Mouse (Mus musculus): ENCODE results near the gene Zmat1.
"Not testable (repeated sequence)": the region's sequence is repeated elsewhere in the genome, so short reads cannot be mapped to it uniquely, and the experiment has no call there.

The Zmat1 gene

DNA sequence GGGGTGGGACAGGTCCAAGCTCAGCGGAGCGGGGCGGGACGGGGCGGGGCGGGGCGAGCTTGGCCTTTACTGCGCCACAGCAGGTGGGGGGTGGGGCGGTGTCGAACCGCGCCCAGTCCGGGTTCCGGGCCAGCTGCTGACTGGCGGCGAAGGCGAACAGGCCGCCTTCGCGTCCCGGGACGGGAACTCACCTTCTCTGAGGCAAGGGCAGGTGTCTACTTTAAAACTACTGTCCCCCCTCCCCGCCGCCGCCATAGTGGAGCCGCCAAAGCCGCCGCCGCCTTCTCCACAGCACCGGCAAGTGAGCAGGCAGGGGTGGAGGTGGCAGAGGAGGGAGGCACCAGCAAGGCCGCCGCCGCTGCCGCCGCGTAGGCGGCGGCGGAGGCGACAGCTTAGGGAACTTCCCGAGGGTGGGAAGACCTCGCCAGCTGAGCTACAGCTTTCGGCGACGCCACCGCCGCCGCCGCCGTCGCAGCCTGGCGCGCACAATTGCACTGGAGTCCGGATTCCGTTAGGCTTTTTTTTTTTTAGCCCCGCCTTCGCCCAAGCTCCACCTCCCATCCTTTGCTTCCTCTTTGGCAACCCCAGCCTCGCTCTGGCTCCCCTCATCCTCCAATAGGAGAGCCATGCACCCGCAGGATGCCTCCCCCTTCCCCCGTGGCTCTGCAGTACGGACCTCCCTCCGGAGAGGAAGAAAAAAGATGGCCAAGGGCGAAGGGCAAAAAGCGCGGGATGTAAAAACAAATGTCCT lies at the start of gene Zmat1:
Gene Zmat1 (minus strand): TSS at position 490 of the 751 bp plus-strand sequence.
- peak; percentile 85 for DNase-seq

DNA sequence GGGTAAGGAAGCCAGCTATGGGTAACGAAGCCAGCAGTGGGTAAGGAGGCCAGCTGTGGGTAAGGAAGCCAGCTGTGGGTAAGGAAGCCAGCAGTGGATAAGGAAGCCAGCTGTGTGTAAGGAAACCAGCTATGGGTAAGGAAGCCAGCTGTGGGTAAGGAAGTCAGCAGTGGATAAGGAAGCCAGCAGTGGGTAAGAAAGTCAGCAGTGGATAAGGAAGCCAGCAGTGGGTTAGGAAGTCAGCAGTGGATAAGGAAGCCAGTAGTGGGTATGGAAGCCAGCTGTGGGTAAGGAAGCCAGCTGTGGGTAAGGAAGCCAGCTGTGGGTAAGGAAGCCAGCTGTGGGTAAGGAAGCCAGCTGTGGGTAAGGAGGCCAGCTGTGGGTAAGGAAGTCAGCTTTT lies 44.9 kb upstream of the Zmat1 start:
- DNase-seq: not testable (repeated sequence)

DNA sequence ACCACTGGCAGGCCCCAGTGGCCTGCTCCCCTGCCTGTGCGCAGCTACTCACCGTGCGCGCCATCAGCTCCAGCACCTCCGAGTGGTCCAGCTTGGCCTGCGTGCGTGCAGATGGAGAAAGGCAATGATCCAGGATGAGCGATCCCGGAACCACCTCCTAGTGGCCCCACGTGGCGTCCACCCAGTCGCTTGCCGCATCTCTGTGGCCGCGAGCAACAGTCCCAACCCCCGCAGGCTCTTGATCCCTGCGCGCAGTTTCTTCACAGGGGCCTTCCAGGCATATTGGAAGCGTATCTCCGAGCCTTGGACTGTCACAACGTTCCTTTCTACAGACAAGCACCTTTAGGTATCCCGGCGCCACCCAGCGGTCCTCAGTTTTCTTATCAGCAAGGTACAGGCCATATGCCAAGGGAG lies 27.0 kb upstream of the Zmat1 start:
- peak; percentile 60 for DNase-seq

DNA sequence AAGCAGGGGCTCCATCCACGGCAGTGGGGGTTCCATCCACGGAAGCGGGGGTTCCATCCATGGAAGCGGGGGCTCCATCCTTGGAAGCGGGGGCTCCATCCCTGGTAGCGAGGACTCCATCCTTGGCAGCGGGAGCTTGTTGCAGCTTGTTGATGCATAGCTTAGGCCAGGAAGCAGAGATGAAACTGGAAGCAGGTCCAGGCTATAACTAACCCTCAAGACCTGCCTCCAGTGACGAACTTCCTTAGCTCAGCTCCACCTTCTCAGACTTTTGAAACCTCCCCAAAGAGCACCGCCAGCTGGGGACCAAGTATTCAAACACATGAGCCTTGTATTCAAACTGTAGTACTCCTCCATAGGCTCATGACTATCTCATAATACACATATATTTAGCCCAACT lies 16.1 kb upstream of the Zmat1 start:
- DNase-seq: no peak

DNA sequence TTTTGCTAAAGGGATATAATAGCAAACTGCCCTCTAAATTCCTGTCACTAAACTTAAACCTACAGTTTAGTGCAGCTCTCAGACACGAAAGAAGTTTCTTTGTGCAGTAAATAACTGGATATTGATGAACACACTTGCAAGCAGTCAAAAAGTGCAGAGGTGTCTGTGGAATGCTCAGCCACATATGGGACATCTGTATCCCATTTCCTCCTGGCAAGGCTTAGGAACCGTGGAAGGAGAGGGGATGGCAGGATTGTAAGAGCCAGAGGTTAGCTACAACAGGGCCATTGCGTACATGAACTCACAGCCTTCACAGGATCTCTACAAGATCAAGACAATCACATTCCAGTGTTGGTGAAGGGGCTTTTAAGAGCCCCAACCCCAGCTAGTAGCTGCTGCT lies 2.4 kb upstream of the Zmat1 start:
- no peak for DNase-seq

DNA sequence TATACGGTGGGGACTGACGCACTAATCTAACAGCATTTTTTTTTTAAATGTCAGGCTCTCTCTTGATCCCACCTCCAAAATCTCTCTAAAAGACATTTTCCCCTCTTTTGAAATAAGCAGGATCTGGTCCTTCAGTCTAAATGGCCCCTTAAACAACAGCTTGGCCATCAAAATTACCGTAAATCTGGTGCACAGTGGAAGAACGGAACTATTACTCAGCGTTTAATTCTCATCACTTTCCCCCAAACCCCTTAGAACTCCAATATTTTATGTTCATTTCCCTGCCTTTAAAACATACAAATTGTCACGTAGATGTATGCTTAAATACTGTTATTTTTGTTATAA lies 434 bp upstream of the Zmat1 start:
- no peak for DNase-seq

DNA sequence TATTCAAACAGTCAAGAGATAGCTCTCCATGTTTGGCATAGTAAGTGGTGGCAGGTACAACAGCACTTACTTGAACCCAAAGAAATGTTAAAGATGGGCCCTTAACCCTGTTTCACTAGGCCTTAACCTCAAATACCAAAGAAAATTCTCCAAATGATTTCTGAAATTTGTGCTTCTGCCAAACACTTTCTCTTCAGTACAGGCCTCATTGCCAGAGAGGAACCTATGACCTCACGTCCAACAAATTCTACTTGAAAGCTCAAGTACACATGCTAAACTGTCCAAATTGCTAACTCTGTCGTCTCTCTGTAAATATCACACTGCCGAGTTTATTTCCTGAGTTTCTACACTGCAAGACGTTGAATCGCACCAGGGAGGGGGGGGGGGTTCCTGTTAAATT lies 988 bp downstream of the Zmat1 start:
- DNase-seq: no peak

DNA sequence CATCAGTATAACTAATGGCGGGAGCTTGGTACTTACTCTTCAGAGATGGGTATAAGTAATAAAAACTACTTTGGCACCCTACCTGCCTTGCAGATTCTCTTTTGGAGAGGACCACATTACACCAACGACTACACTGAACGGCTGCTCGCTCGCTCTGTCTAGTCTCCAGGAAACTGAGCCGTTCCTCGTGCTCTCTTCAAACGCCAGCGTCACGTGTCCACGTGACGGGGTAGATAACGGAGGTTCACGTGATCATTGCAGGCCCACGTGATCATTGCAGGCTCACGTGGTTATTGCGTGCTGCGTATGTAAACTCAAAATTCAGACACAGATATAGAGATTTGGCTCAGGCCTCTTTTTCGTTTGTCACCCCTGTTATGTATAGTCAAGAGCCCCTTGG lies 44.5 kb downstream of the Zmat1 start, which contains the start of gene Nxf2:
Gene Nxf2 (minus strand): TSS at position 209 of the 400 bp plus-strand sequence.
- no peak for DNase-seq

DNA sequence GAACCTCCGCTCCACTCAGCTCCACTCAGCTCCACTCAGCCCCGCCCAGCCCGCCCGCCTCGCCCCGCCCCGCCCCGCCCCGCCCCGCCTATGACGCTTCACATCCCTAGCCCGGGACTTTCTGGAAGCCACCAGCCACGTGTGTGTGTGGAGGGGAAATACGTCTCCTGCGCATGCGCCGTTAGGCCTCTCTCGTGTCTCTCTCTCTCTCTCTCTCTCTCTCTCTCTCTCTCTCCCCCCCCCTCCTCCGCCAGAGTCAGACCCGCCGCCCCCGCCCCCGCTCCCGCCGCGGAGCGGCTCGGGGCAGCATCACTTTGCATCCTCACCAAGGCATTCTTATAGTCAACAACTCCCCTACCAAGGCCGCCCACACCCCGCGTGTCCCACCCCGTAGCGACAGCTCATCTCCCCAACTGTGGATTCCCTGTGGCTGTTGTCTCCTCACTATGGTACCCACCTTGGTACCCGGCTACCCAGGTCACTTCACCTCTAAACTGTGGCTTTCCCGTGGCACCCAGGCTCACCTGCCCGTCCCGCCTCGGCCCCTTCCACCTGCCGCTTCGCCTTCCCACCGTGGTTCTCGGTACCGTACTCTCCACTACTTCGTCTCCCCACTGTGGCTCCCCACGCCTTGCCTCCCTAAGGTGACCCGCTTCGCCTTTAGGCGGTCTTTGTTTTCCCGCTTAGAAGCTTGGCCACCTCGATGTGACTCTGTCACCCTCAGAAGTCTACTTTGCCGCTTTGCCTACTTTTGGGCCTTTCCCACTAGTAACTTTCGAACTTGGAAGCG lies 45.5 kb downstream of the Zmat1 start:
- peak; percentile 42 for DNase-seq

DNA sequence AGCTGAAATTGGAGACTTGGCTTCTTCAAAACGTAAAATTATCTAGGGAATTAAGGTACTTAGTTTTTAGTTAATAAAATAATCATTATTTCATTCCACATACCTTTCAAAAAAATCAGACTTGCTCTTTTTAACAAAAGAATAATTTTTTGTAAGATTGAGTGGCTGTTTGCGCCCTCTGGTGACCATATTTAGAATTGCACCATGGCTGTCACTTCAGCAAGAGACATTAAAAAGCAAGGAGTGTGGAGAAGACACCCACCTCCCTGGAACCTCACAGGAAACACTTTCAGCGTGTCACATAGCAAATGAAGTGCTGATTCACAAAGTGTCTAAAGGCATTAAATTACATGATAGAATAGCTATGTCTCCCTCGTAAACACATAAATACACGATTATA lies 78.6 kb downstream of the Zmat1 start:
- DNase-seq: peak; percentile 20

DNA sequence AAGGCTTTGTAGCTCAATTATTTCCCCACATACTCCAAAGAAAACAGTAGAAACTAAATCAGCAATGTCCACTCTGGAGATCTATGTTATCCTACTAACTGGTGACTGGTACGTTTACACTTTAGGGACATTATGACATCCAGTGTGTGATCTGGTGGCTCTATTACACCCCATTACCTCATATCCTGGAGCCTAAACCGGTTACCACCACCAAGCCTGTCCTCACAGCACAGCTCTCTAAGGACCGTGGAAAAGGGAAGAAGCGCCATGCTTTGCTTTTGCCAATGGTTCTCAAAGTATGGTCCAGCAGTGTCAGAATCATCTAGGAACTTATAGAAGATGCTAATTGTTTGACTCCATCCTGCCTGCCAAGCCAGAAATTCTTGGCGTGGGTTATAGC lies 79.1 kb downstream of the Zmat1 start:
- DNase-seq: no peak

DNA sequence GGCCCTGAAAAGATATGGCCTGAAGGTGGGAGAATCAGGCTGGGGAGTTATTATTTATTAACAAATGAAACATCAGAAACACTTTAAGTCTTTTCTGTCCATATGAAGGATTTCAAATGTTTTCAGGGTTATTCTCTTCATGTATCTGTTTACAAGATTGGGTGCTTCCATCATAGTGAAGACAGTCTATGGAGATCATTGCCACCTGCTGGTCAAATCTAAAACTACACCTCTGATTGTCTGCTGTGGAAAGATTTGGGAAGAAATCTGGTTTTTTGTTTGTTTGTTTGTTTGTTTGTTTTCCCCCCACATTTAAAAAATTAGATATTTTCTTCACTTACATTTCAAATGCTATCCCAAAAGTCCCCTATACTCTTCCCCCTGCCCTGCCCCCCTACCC lies 84.0 kb downstream of the Zmat1 start:
- DNase-seq: peak; percentile 10

DNA sequence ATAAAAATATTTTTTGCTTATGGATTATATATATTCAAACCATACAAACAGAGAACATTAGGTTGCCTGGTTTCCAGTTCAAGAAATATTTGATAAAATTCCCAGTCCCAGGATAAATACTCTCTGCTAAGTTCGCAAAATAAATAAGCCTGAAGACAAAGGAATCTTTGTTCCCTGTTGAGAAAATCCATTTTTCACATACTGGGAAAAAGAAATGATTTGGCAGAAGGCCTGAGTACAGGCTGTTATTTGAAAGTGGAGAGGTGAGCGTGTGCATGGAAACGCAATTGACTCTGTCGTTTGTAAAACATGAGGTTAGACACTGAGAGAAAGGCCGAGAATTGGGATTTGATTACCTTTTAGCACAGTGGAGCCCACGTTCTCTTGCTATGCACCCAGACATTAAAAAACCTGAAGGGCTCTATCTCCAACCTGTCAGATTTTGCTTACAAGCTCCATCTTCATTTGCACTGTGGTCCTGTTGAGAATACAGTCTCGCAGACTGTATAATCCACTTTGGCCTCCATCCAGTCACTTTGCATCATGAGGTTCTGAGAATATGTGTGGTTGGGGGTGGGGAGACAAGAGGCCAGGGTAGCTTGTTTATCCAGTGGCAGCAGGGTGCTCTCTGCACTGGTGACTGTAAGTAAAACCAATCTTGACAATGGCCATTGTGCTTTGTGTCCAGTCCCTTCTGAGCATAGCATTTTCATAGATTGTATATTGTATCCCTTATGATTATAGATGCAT lies 85.2 kb downstream of the Zmat1 start:
- DNase-seq: no peak
